Mouse (Mus musculus): ENCODE results near the gene Gadd45a. TPM values are rescaled to one million over a fixed set of nuclear protein-coding genes. Genes with fewer than 3 reads are reported as not detected.

Gene Gadd45a
- polyA plus RNA-seq, 1 experiment from 2014 or later: 10.9 TPM

- no peak for ATAC-seq (replicated peaks)
- Histone ChIP-seq H3K36me3 (no peaks in the 10 kb centered on the region), H3K4me3 (no peak overlapping the region), H3K27ac (replicated peaks) (no peak overlapping the region), H3K4me2 (replicated peaks) (no peak overlapping the region), H3K9me3 (no peaks in the 10 kb centered on the region), H3K27me3 (no peaks in the 10 kb centered on the region), H3K4me1 (no peaks in the 10 kb centered on the region), H3K9ac (replicated peaks) (no peak overlapping the region)
- WGBS: 72% methylated on average over 9 of the region's 9 CpGs
Measured at GRCm38 (mm10) chr6:66988363-66988762, 48.9 kb downstream of the Gadd45a start.

GRCm38 (mm10) chr6:66987643-66988042 lies 49.6 kb downstream of the Gadd45a start:
- no peak overlapping the region for H3K4me3 ChIP-seq
- H3K9ac ChIP-seq (replicated peaks): no peak overlapping the region
- 83% methylated on average over 3 of the region's 3 CpGs for WGBS
- H3K27me3 ChIP-seq: no peaks in the 10 kb centered on the region
- no peaks in the 10 kb centered on the region for H3K9me3 ChIP-seq
- ATAC-seq (replicated peaks): no peak
- no peaks in the 10 kb centered on the region for H3K36me3 ChIP-seq
- H3K27ac ChIP-seq (replicated peaks): no peak overlapping the region
- H3K4me1 ChIP-seq: no peaks in the 10 kb centered on the region
- H3K4me2 ChIP-seq (replicated peaks): no peak overlapping the region

GRCm38 (mm10) chr6:66986063-66986462 lies 51.2 kb downstream of the Gadd45a start:
- H3K36me3 ChIP-seq: no peaks in the 10 kb centered on the region
- no peak overlapping the region for H3K4me2 ChIP-seq (replicated peaks)
- H3K27me3 ChIP-seq: no peaks in the 10 kb centered on the region
- H3K4me1 ChIP-seq: no peaks in the 10 kb centered on the region
- no peaks in the 10 kb centered on the region for H3K9me3 ChIP-seq
- H3K4me3 ChIP-seq: no peak overlapping the region
- ATAC-seq (replicated peaks): no peak
- H3K27ac ChIP-seq (replicated peaks): no peak overlapping the region
- H3K9ac ChIP-seq (replicated peaks): no peak overlapping the region
- 88% methylated on average over 12 of the region's 12 CpGs for WGBS

GRCm38 (mm10) chr6:66985500-66985899 lies 51.8 kb downstream of the Gadd45a start:
- no peaks in the 10 kb centered on the region for H3K36me3 ChIP-seq
- ATAC-seq (replicated peaks): no peak
- WGBS: 84% methylated on average over 7 of the region's 7 CpGs

More at GRCm38 (mm10) chr6:66985500-66985899, 51.8 kb downstream of the Gadd45a start:
- no peak overlapping the region for H3K4me3 ChIP-seq
- H3K9ac ChIP-seq (replicated peaks): no peak overlapping the region
- H3K9me3 ChIP-seq: no peaks in the 10 kb centered on the region
- H3K4me1 ChIP-seq: no peaks in the 10 kb centered on the region
- no peak overlapping the region for H3K27ac ChIP-seq (replicated peaks)
- H3K27me3 ChIP-seq: no peaks in the 10 kb centered on the region
- no peak overlapping the region for H3K4me2 ChIP-seq (replicated peaks)

Other genes starting within 250 kb of the Gadd45a start
- gene Vmn1r39, start 226.8 kb downstream of the Gadd45a start, polyA plus RNA-seq (2015; fragmentation: Nextera tagmentation; extraction: Ambion mirVana): not detected in 2 replicates
- gene Gng12, start 141.1 kb downstream of the Gadd45a start, polyA plus RNA-seq (2015; fragmentation: Nextera tagmentation; extraction: Ambion mirVana): 22.2 and 28.1 TPM in 2 replicates
- gene Serbp1, start 200.7 kb upstream of the Gadd45a start, polyA plus RNA-seq (2015; fragmentation: Nextera tagmentation; extraction: Ambion mirVana): 316 and 328 TPM in 2 replicates